Mouse (Mus musculus): ENCODE measurements around the gene Arih1. TPM values are rescaled to one million over a fixed set of nuclear protein-coding genes. Genes with fewer than 3 reads are reported as not detected.

Gene Arih1
- polyA plus RNA-seq, 1 experiment: 16.8 TPM

GRCm38 (mm10) chr9:59346176-59346575, 140.2 kb downstream of the Arih1 start:
- no peak for TF ChIP-seq FLI1 (IDR thresholded peaks at IDR 0.05; ENCODE audit: low read length)
- TF ChIP-seq GATA1 (IDR thresholded peaks at IDR 0.05; ENCODE audit: borderline replicate concordance, low read length): no peak
- H3K36me3 ChIP-seq (replicated peaks; ENCODE audit: low read length): peaks cover 9% of the 10 kb centered on the region

GRCm38 (mm10) chr9:59340002-59340401, 146.4 kb downstream of the Arih1 start:
- Histone ChIP-seq H3K9me3 (peaks cover 3% of the 10 kb centered on the region; the same call in 1 of the 2 replicates), H3K27me3 (replicated peaks) (no peaks in the 10 kb centered on the region), H3K4me1 (peaks cover 5% of the 10 kb centered on the region), H3K4me3 (replicated peaks) (no peak overlapping the region), H3K36me3 (replicated peaks; ENCODE audit: low read length) (peaks cover 28% of the 10 kb centered on the region)
- TF ChIP-seq GATA1 (IDR thresholded peaks at IDR 0.05; ENCODE audit: borderline replicate concordance, low read length) (no peak), FLI1 (IDR thresholded peaks at IDR 0.05; ENCODE audit: low read length) (no peak)

More at GRCm38 (mm10) chr9:59346176-59346575, 140.2 kb downstream of the Arih1 start:
- peaks cover 19% of the 10 kb centered on the region for H3K4me1 ChIP-seq
- no peak overlapping the region for H3K4me3 ChIP-seq (replicated peaks)
- H3K9me3 ChIP-seq: peaks cover 3% of the 10 kb centered on the region; the same call in 1 of the 2 replicates
- no peaks in the 10 kb centered on the region for H3K27me3 ChIP-seq (replicated peaks)

GRCm38 (mm10) chr9:59339107-59339506, 147.3 kb downstream of the Arih1 start:
- Histone ChIP-seq H3K36me3 (replicated peaks; ENCODE audit: low read length) (peaks cover 32% of the 10 kb centered on the region), H3K4me1 (peaks cover 5% of the 10 kb centered on the region), H3K27me3 (replicated peaks) (no peaks in the 10 kb centered on the region), H3K9me3 (peaks cover 3% of the 10 kb centered on the region; the same call in 1 of the 2 replicates), H3K4me3 (replicated peaks) (no peak overlapping the region)
- no peak for TF ChIP-seq GATA1 (IDR thresholded peaks at IDR 0.05; ENCODE audit: borderline replicate concordance, low read length)
- no peak for TF ChIP-seq FLI1 (IDR thresholded peaks at IDR 0.05; ENCODE audit: low read length)

GRCm38 (mm10) chr9:59338411-59338810, 148.0 kb downstream of the Arih1 start:
- H3K36me3 ChIP-seq (replicated peaks; ENCODE audit: low read length): peaks cover 35% of the 10 kb centered on the region

More at GRCm38 (mm10) chr9:59338411-59338810, 148.0 kb downstream of the Arih1 start:
- TF ChIP-seq FLI1 (IDR thresholded peaks at IDR 0.05; ENCODE audit: low read length): no peak
- TF ChIP-seq GATA1 (IDR thresholded peaks at IDR 0.05; ENCODE audit: borderline replicate concordance, low read length): no peak
- no peak overlapping the region for H3K4me3 ChIP-seq (replicated peaks)
- H3K27me3 ChIP-seq (replicated peaks): no peaks in the 10 kb centered on the region
- H3K9me3 ChIP-seq: peaks cover 3% of the 10 kb centered on the region; the same call in 1 of the 2 replicates
- H3K4me1 ChIP-seq: peaks cover 5% of the 10 kb centered on the region

Other genes starting within 250 kb of the Arih1 start
- 1.6 and 2.0 TPM in 2 replicates for gene Adpgk, start 195.1 kb downstream of the Arih1 start, polyA plus RNA-seq (2012; ENCODE audit: insufficient read depth, low replicate concordance)
- gene Bbs4, start 133.1 kb downstream of the Arih1 start, polyA plus RNA-seq (2012; ENCODE audit: insufficient read depth, low replicate concordance): 0.59 and 2.0 TPM in 2 replicates
- gene Hexa, start 52.9 kb upstream of the Arih1 start, polyA plus RNA-seq (2012; ENCODE audit: insufficient read depth, low replicate concordance): 125 and 176 TPM in 2 replicates
- 0.11 TPM in 1 of 2 replicates, not detected in the other for gene Tmem202, start 53.2 kb upstream of the Arih1 start, polyA plus RNA-seq (2012; ENCODE audit: insufficient read depth, low replicate concordance)
- gene Celf6, start 91.3 kb upstream of the Arih1 start, polyA plus RNA-seq (2012; ENCODE audit: insufficient read depth, low replicate concordance): 2.1 TPM in 1 of 2 replicates, not detected in the other
- 5.5 and 6.2 TPM in 2 replicates for gene Parp6, start 130.7 kb upstream of the Arih1 start, polyA plus RNA-seq (2012; ENCODE audit: insufficient read depth, low replicate concordance)
- gene Pkm, start 169.8 kb upstream of the Arih1 start, polyA plus RNA-seq (2012; ENCODE audit: insufficient read depth, low replicate concordance): 2,403 and 2,627 TPM in 2 replicates
- not detected in 2 replicates for gene Gramd2, start 193.5 kb upstream of the Arih1 start, polyA plus RNA-seq (2012; ENCODE audit: insufficient read depth, low replicate concordance)

Measured in megakaryocyte, embryonic 14.5 days (primary cell).